Mouse (Mus musculus) C2C12 (cell line): Measurements from ENCODE around the gene Cntn4.

Experiments used
- CEBPB ChIP-seq: IDR thresholded peaks from one replicate; pipeline ENCODE4 v1.6.1; 2011; ENCODE audit warnings: low read depth, mild to moderate bottlenecking, control low read depth, moderate library complexity
- CTCF ChIP-seq: IDR thresholded peaks from one replicate; pipeline ENCODE4 v1.5.1; 2011; ENCODE audit not compliant: control insufficient read depth, insufficient read depth, insufficient read length
- MAX ChIP-seq: IDR thresholded peaks from one replicate; pipeline ENCODE4 v1.6.1; 2011; ENCODE audit warnings: mild to moderate bottlenecking, control low read depth
- MYOD1 ChIP-seq: IDR thresholded peaks from one replicate; pipeline ENCODE4 v1.6.1; 2011; ENCODE audit warnings: low read depth; ENCODE audit not compliant: control insufficient read depth, insufficient read length
- MYOG ChIP-seq: IDR thresholded peaks from one replicate; pipeline ENCODE4 v1.6.1; 2011; ENCODE audit not compliant: control insufficient read depth, insufficient read length; ENCODE audit errors: extremely low read depth
- USF1 ChIP-seq: IDR thresholded peaks from one replicate; pipeline ENCODE4 v1.6.1; 2011; ENCODE audit warnings: low read depth, mild to moderate bottlenecking, control low read depth, moderate library complexity

- TF ChIP-seq CTCF (no peak), MYOG (no peak), MAX (no peak), USF1 (no peak), CEBPB (no peak), MYOD1 (no peak)
These were observed 889.6 kb downstream of the Cntn4 start for GRCm38 (mm10) chr6:106566929-106567621.
